Mouse (Mus musculus) right cerebral cortex, postnatal 14 days (tissue): ENCODE data around the gene Car9.
A peak's percentile ranks its signal among the peaks of the same experiment; 100 is the strongest.

ENCODE experiments used
- DNase-seq: peaks from one replicate; pipeline ENCODE4 v3.0.0; 2022

The Car9 gene

DNA sequence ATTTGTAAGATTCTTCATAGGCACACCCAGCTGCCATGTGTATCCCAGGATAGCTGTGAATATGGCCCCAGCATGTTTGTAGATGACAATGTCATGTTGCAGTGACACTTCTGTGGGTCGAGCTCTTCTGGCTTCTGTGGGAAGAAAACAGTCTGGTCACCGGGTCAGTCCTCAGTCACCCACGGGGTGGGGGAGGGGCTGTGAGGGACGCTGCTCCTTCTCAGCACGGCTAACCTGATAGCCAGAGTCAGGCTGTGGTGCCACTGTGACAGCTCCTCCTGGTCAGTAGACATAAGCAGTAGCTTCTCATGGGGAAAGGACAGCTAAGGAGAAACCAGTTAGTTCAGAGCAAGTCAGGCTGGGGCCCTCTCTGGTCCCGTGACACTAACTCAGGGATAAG lies 10.2 kb upstream of the Car9 start:
- no peak for DNase-seq

DNA sequence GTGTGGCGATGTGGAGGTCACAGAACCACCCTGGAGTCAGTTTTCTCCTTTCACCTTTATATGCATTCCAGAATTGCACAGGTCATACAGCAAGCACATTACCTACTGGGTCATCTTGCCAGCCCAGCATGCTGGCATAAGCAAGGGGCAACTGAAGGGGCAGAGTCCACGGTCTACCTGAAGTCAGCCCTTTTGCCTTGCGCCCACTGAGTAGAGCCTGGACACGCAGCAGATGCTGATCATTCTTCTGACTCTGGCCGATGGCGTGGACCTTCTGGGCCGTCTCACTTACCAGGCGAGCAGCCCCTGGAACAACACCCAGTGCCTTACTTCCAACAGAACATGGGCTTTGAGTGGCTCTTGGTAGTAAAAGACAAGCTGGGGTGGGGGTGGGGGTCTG lies 9.4 kb upstream of the Car9 start:
- no peak for DNase-seq

DNA sequence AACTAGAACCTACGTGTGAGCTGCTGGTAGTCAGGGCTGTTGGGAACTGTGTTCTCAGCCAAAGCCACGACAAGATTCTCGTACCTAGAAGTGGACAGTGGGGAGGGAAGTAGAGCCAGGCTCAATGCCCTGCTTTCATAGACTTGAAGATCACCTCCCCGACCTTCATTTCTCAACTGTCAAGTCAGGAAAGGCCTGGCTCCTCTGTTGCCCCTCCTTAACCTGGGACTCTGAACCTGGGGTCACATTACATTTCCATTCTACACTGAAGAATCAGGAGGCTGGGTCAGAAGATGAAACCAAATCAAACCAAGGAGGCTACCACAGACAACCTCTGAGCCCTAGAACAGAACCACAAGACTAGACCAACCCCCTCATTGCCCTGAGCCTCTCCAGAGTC lies 8.8 kb upstream of the Car9 start:
- DNase-seq: no peak

DNA sequence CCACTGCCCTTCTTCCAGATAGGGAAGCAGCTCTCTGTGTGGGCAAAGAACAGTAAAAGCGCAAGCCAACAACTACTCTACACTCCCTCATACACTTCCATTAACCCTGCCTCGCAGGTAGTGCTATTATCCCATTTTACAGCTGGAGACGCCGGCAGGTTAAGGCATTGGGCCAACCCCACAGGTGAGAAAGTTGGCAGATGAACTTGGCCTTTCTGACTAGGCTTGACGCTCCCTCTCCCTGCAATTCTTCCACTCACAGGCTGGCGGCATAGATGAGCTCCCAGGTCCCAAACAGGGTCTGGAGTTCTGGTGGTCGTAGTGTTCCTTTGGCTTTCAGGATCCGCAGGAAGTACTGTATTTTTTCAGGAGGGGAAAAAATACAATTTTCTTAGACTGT lies 7.8 kb upstream of the Car9 start:
- no peak for DNase-seq

DNA sequence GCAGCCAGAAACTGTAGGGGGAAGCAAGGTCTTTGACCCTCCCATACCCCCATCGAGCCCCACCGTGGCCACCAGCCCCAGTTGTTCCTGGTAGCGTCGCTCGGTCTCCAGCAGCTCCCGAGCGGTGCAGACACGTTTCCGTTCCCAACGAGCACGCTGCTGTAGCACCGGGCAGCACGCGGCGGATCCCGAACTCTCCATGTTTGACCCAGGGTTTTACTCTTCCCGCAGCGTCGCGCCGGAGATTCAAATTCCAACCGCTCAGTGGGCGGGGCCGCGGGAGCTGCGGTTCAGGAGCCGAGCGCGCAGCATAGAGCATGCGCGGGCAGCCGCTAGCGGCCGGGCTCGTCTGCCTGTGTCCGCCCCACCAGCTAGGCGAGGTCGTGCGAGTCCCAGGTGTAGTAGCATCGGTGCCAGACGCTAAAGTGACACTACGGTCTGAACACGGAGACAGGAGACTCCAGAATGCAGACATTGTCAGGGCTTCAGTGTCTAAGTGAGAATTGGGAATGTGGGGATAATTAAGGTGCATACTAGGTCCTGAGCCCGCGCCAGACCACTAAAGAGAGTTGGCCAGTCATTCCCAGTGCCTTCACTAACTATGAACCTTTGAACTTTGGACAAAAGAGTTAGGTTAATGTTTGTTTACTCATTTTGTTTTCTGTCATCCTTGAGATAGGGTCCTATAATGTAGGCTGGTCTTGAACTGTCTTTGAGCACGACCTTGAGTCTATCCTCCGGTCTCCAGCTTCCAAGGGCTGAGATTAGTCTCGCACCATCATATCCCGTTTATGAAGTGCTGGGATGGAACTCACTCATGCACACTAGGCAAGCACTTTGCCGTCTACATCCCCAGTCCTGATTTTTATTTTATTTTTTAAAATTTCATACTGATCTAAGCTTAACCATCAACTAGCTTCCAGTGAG lies 7.1 kb upstream of the Car9 start, which contains the start of gene Arhgef39:
TSS of gene Arhgef39 (minus strand) at position 289 of the 927 bp plus-strand sequence.
- DNase-seq: peak; percentile 79

DNA sequence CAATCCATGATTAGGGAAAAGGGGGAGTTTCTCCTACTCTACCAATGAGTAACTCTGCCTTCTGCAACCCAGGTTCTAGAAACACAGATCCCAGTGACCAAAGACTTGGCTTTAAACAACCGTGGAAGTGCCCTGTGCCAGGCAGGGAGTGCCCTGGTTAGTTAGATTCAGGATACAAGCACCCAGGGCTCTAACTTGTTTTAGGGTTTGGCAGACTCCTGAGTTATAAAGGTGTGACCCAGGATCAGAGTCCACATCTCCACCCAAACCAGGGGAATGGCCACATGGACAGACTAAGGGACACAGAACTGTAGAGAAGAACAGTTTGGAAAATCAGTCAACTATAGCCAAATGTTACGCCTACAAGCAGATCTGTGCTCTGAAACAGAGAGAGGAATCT lies 3.7 kb upstream of the Car9 start:
- DNase-seq: no peak

DNA sequence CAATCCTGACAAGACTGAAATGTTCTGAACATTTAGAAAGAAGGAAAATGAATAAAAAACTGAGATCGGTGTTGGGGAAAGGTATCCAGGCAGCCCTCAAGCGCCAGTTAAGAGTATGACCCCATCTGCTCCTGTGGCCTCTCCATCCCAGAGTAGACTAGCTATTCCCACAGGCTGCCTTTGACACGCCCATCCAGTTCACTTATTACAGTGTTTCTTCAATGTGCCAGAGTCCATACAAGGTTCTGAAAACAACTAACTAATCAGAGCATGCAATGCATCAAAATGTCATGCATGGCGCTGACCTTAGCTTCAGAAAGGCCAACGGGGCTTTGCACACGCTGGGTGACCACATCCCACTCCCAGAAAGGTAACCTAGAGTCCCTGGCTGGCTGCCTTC lies 3.3 kb upstream of the Car9 start:
- no peak for DNase-seq

DNA sequence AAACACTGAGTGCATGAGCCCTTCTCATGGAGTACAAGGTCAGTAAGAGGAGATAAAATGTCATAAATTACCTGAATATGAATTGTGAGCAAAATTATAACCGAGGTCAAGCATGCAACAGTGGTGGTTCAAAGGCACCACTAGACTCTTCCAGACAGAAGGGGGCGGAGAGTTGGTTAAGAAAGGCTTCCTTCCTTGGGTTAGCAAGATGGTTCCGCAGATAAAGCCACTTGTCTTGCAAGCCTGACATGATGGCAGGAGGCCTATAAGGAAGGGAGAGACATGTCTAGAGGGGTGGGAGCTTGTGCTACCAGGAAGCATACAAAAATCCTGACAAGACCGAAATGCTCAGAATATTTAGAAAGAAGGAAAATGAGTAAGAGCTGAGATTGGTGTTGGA lies 2.5 kb upstream of the Car9 start:
- no peak for DNase-seq

DNA sequence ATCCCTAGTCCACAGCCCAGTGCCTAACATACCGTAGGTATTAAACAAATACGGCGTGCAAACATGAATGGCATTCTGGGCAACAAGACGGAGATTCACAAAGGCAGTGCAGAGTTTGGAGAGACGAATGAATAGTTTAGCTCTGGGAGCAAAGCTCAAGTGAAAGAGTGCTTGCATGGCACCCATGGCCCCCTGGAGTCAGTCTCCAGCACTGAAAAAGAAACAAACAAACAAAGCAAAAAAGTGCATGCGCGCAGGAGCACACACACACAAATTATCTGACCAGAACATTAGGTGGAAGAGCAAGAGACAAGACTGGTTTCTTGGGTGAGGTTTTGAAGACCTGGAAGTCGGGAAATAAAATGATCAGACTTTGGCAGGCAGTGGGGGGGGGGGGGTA lies 692 bp upstream of the Car9 start:
- no peak for DNase-seq

DNA sequence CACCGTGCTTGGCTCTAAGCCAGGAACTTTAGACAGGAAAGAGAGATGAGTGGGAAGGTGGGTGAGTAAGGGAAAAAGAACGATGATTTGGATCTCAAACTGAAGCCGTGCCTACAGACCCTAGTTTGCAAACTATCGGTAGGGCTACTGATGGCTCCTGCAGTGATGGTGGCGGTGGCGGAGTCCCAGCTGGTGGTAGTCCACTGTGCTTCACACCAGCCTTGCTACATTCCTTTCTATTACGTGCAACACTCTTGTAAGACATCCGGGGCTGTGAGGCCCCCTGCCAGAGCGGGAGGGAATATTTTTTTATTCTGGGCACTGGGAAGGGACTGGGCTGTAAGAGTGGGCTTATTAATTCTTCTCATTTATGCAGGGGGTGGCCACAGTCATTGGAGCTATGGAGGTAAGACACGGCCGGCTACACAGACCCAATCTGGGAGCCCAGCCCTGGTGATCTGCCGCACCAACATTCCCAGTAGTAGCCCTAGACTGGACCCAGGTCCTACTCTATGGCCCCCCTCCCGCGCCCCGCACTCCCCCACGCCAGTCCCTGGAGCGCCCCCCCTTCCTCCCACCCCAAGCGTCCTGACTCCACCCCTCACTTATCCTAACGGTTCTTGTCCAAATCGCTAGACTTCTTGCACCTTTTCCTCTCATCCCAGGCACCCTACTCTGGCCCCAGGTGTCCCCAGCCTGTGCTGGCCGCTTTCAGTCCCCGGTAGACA lies 1.3 kb downstream of the Car9 start:
- DNase-seq: no peak

DNA sequence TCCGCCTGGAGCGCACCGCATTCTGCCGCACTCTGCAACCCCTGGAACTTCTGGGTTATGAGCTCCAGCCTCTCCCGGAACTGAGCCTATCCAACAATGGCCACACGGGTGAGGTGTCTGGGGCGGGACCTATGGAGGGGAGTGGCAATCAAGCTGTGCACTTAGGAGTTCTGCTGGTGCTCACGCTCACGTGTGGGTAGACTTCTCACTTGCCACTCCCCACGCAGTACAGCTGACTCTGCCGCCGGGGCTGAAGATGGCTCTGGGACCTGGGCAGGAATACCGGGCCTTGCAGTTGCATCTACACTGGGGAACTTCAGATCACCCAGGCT lies 1.9 kb downstream of the Car9 start:
- no peak for DNase-seq

DNA sequence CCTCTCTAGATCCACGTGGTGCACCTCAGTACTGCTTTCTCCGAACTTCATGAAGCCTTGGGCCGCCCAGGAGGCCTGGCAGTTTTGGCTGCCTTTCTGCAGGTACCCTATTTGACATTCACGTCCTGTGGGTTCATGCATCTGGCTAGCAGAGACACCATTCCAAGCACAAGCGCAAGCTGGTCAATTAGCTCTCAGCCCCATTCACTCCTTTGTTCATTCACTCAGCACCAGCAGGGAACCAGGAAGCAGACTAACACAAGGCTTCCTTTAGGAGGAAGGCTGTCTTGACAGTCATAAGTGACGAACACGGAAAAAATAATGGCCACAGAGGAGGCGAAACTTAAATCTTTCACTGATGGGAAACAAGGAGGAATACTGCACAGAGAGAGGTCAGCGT lies 2.3 kb downstream of the Car9 start:
- no peak for DNase-seq

DNA sequence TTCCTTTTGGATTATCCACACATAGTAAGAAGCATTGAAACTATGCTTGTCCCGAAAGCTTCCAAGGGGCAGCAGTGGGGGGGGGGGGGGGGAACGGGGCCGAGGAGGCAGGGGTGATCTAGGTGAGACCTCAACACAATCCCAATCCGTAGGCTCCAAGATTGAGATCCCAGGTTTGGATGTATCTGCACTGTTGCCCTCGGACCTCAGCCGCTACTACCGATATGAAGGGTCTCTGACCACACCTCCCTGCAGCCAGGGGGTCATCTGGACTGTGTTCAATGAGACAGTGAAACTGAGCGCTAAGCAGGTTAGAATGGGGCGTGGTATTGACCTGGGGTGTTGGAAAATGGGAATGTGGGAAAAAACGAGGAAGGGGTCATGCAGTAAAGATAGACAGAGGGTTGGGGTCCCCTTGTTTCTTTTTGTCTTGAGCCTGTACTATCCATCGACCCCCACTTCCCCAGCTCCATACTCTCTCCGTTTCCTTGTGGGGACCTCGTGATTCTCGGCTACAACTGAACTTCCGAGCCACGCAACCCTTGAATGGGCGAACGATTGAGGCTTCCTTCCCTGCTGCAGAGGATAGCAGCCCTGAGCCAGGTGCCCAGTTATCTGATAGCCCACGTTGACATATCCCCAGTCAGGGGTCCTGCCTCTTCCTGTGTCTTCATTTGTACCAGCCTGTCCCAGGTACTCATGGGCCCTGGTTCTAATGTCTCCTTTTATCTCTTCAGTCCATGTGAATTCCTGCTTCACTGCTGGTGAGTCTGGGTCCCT lies 5.1 kb downstream of the Car9 start:
- no peak for DNase-seq

DNA sequence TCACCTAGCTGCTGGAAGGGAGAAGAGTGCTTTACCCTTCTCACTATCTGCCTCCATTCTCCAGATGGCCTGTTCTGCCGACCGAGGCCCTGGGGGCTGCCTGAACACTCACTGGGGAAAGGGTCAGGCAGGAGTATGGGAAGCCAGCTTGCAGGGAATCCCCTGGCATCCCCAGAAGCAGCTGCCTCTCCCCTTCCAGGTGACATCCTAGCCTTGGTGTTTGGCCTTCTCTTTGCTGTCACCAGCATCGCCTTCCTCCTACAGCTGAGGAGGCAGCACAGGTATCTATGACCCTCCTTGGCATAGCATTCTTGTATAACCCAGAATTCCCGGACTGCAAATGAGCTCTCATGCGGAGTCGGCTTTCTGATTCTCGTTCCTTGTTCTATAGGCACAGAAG lies 5.9 kb downstream of the Car9 start:
- no peak for DNase-seq

DNA sequence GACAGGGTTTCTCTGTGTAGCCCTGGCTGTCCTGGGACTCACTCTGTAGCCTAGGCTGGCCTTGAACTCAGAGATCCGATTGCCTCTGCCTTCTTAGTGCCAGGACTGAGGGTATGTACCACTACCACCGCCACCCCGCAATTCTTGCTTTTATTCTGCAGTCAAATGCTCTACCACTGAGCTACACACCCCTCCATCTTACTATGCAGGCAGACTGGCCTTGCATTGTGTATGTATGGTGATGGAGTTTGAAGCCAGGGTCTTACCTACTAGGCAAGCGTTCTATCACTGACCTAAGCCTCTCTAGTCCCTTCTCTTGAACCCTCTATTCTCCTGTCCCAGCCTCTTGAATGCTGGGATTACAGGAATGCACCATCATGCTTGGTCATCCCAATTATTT lies 6.5 kb downstream of the Car9 start:
- no peak for DNase-seq

DNA sequence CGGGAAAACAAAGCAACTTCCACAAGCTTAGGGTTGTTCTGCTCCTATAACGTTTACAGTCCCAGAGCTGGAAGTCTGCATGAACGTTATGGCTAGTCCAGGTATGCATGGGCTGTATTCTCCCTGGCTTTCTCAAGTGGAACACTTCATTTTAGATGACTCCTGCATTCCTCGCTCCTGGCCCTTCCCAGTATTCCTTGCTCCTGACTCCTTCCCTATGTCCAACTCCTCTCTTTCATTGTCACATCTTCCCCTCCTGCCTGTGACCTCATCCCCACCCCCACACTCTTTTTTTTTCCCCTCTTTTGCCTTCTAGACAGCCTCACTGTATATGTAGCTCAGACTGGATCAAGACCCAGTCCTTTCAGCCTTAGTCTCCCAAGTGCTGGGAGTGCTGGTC lies 7.0 kb downstream of the Car9 start:
- DNase-seq: no peak

DNA sequence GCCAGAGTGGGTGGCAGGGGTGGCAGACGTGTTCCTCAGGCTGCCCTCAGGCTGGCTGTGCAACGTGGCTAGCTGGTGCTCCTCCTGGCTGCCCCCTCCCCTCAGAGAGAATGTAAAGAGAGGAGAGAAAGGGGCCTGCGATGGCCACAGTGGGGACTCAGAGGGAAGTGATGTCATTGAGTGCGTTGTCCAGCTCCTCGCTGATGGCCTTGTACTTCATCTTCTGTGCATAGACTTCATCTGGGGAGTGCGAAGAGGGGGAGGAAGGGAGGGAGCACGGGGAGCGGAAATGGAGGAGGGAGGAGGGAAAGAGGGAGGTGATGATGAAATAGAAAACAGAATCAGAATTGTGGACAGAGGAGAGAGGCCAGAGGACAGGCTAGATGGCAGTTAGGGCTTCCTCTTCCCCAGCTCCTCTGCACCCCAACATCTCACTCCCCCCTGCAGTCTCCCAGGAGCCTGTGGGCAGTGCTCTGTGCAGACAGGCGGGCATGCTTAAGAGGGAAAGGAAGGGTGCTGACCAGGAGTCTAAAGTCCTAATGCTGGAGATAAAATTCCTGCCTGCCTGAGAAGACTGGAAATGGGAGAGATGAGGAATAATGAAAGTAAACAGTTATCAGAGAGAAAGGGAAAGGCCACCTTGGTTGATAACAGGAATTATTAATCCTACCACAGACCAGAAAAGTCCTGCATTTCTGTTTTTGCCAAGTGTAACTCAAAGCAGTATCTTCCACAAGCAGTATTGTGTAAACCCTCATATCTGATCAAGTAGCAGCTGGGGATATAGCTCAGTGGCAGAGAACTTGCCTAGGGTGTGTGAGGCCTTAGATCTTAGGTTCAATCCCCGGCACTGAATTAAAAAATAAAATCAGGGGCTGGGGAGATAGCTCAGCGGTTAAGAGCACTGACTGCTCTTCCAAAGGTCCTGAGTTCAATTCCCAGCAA lies 9.3 kb downstream of the Car9 start:
- no peak for DNase-seq

DNA sequence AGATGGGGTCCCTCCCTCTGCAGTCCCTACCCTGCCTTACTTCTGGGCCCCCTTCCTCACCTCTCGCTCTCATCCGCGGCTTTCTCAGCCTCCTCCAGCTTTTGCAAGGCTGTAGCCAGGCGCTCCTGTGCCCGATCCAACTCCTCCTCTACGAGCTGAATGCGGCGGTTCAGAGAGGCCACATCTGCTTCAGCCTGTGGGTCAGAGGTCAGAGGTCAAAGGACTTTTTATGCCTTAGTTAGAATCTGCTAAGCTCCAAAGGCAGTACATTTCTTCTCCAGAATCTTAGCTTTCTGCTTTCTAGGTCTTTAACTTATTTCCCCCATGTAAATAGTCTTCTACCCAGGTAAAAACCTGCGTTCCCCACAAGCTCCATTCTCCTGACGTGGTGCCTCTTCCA lies 12.8 kb downstream of the Car9 start:
- no peak for DNase-seq

DNA sequence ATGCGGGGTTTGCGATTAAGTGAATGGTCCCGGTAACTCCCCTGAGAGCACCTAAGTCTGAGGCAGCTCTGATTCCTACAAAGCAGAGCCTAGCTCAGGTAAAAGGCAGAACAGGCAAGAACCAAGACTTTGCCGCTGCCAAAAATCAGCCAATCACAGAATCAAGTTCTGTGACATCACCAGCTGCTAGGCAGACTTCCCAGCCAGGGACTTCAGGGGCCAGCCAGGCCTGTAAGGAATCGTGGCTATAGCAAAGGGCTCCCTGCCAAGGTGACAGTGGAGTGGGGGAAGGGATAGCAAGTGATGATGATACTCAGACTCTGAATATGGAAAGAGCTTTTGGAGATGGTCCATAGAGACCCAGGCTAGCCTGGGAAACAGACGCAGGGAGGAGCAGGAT lies 13.2 kb downstream of the Car9 start:
- peak; percentile 81 for DNase-seq

DNA sequence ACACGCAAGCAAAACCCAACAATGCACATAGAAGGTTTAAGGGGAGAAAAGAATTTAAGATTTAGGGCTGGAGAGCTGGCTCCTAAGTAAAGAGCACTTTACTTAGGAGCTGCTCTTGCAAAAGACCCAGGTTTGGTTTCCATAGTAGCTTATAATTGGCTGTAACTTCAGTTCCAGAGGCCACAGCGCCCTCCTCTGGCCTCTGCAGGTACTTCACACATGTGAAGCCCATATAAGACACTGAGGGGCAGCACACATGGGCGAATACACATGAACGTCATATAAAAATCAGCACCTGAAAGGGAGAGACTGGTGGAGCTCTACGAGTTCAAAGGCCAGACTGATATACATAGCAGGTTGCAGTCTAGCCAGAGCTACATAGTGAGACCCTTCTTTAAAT lies 21.1 kb downstream of the Car9 start:
- DNase-seq: no peak

DNA sequence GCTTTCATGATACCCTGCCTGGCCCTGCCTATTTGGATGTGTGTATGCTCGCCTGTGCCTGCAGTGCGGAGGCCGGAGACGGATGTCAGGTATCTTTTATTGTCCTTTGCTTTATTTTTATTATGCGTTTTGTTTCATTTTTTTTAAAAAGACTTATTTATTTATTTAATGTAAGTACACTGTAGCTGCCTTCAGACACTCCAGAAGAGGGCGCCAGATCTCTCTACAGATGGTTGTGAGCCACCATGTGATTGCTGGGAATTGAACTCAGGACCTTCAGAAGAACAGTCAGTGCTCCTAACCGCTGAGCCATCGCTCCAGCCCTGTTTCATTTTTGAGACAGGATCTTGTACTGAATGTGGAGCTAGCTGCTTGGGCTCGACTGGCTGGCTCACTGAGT lies 21.7 kb downstream of the Car9 start:
- no peak for DNase-seq

DNA sequence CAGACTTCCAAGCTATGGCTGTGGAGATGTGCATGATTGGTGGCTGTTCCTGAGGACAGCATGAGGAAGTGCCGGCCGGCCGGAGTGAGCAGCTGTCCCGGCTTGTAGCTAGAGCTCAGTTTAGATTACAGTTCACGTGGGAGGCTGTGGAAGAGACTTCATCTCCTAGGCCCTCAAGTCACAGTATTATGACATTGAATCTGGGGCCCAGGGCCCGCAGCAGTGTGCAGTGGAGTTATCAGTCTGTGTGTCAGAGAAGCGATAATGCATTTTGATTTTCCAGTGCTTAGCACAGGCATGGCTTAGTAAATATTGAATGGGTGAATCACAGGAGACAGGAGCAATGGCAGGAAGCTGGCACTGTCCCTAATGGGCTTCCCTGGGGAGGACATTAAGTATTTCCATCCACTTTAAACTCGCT lies 23.3 kb downstream of the Car9 start:
- DNase-seq: no peak

DNA sequence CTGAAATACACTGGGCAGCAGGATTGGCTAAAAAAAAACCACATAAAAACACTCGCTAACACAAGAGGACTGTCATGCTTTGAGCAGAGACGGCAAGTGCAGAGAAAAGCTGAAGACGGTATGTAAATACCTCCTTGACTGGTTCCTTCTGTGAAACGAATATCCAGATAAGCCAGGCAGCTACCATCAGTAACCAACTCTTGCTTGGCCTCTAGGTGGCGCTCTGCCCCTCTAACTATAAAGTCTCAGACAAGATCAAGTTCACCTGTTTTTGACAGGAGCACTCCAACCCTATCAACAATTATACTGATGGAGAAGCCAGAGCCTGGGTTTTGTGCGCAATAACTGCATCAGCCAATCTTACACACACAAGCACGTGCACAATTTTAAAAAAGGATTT lies 23.8 kb downstream of the Car9 start:
- DNase-seq: peak; percentile 85
